Mouse (Mus musculus) CD8-positive naive resting alpha-beta T cell, adult 2 months (primary cell): ENCODE results near the gene Ptpn4.

Experiments used
- DNase-seq, 2 experiments: peaks; one replicate each; pipeline ENCODE4 v3.0.0; 2022; ENCODE audit warnings: low read depth in 2 of 2, low spot score in 2 of 2

The Ptpn4 gene

DNA sequence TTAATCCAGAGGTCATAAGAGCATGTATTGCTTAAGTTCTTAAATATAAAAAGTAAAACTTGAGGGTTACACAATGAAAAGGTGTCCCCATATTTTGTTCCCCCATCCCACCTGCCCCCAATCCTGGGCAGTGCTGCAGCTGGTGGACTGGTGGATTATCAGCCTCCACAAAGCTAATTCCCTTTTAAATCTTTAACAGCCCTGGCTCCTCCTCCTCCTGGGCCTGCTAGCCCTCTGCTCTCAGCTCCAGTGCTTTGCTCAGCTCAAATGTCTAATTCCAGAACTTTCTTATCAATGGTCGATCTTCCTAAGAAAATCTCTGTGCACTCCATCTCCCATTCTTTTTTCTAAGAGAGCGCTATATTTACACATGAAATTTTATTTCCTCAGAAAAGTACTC, 191.1 kb downstream of the Ptpn4 start:
- no peak for DNase-seq

- no peak for DNase-seq
Measured at GRCm38 (mm10) chr1:119642367-119642766, 195.0 kb downstream of the Ptpn4 start.

DNA sequence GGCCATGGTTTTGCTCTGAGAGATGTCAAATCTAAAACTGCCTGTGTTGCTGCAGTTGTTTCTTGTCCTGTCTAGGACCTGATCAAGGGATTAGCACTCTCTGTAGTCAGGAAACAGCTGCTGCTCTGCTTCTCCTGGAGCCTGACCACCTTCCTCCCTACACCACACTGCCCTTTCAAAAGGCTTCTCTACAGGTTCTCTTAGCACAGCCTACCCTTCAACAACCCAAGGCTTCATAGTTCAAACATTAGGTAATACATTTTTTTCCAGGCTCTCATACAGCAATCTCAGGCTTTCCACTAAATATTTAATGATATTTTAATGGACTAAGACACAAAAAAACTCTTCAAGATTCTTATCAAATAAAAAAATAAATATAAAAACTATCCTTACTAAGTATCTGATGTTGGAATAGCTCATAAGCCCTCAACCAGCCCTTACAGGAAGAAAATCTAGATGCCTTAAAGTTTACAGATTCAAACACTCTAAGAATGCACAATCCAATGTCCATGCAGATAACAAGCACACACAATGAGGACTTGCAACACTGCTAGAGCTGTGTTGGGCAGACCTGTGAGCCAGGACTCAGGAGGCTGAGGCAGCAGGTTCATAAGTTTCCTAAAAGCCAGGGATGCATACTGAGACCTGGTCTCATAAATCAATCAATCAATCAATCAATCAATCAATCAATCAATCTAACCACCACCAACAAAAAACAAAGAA, 196.2 kb downstream of the Ptpn4 start:
- DNase-seq = no peak

DNA sequence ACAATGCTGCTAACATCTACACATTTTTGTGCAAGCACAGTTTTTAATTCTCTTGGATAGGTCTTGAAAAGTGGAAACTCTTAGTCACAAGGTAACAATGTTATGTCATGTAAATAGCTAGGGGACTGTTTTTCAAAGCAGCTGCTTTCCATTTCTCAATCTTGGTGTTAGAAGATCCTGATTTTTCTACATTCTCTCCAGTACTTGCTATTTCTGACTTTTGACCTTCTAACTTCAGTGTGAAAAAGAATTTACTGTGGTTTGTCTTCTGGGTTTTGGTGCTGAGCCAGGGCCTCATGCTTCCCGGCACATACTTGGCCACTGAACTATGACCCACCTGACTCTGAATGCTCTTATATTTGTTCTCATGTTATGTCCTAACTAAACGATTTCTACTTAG, 197.4 kb downstream of the Ptpn4 start:
- DNase-seq = no peak

DNA sequence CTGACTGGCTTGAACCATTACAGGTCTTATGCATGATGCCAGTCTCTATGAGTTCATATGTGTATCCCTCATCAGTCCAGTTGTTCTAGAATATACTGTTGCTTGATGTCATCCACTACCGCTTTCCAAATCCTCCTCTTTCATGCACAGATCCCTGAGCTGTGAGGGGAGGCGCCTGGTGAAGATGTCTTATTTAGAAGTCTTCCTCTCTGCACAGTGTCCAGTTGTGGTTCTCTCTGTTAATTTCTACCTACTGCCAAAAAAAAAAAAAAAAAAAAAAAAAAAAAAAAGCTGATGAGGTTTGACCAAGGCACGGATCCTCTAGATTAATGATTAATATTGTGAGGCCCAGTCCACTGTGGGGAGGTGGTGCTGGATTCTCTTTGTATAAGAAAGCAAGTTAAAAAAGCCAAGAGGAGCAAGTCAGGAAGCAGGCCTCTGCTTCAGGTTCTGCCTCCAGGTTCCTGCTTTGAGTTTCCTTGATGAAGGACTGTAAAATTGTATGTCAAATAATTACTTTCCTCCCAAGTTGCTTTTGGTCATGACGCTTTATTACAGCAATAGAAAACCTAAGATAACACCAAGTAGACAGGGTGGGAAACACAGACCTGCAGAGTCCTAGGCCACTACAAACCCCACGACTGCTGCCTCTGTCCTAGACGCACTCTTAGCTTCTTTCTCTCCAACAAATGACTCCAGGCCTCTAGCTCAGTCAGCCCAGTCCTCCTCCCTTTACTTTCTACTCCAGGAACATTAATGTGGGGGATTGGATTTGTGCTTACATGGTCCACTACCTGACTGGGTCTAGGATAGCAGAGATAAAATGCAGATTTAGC, 200.0 kb downstream of the Ptpn4 start:
- DNase-seq = no peak

DNA sequence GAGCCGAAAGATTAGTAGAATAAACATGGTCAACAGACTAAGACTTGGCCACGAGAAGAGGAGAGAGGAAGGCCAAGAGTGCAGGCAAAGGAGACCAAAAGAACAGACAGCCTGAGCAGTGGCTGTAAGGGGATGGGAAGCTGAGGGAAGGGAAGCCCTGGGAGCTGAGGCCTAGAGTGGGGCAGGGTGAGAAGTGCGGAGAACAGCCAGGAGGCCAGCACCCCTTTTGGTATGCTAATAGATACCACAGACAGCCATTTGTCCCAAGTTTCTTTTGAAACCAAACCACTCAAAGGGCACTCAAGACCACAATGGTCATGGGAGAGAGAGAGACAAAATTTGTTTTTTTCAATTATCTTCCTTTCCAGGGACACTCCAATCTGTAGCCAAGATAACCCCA, 202.7 kb downstream of the Ptpn4 start:
- no peak for DNase-seq

DNA sequence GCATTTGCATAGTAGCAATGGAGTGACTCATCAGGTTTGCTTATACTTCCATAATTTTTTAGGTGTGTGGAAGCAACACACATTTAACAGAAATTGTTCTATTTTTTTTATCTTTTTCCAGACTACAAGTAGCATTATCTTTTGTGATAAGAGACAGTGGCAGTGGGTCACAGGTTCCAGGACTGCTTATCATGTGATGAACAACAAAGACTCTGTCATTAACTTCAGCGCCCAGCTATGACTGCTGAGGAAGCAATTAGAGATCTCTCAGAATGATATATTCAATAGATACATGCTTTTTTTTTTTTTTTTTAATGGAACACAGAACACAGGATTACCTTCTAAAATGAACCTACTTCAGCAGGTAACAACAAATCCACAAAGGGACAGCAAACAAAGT, 207.0 kb downstream of the Ptpn4 start:
- no peak for DNase-seq

GRCm38 (mm10) chr1:119626837-119627236, 210.6 kb downstream of the Ptpn4 start:
- DNase-seq = no peak

DNA sequence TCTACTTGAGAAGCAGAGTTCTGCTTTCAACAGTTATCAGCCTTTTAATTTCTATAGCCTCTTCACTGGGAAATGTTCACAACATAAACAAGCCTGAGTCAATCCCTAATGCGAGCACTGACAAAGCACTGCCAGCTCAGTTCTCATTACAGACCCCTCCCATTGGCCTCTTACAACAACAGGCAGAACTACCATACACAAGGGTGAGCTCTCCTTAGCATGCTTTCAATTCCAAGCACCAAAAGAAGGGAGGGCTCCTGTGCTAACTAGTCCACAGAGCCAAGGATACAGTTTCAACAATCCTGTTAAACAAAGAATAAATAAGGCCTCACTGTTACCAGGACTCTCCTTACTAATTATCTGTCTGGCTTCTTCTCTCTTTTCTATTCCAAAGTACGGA, 213.0 kb downstream of the Ptpn4 start:
- DNase-seq = no peak

DNA sequence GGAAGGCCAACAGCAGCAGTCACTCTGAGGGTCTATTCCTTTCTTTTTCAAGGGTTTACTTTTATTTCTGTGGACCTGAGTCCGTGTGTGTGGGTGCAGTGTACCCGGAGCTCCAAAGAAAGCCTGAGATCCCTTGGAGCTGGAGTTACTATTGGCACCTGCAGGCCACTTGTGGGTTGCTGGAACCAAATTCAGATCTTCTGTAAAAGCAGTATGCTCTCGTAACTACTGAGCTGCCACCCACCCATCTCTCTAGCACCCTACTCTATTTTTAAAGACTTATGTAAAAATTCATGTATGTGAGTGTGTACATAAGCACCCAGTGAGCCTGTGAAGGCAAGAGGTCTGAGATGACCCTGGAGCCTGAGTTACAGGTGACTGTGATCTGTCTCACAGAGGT, 232.0 kb downstream of the Ptpn4 start:
- no peak for DNase-seq
